In the genomic region with DNA sequence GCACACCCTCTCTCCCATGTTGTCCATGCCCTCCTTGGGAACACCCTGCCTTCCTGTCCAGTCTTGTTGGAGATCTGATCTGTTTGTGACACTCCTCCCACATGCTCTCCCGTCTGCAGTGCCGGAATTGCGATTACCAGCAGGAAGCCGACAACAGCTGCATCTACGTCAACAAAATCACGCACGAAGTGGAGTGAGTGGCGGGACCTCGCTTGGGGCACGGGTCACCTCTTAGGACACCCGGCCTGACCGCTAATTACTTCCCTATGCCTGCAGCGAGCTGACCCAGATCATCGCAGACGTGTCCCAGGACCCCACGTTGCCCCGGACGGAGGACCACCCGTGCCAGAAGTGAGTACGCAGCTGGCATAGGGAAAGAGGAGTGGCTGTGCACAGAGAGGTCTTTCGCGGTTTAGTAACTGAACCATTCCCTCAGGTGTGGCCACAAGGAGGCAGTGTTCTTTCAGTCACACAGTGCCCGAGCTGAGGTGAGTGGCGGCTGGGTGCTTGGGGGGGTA, we compare ENCODE assay signal across 7 mouse cellular contexts. TPM values are rescaled to one million over a fixed set of nuclear protein-coding genes. Genes with fewer than 3 reads are reported as not detected.
DNase-seq lines count a peak whose midpoint lies in the region; ATAC-seq lines count a peak whose summit lies in the region.

No protein-coding gene starts in this region.

- peak; percentile 27 for ATAC-seq in hindbrain, embryonic 11.5 days (ENCODE audit: low FRiP score)

- H3K36me3 ChIP-seq in hindbrain, embryonic 11.5 days (ENCODE audit: control insufficient read depth, insufficient read depth, low read length), result no peaks in the 10 kb centered on the region
- H3K36me3 ChIP-seq in megakaryocyte, embryonic 14.5 days (replicated peaks; ENCODE audit: low read length), result peaks cover 50% of the 10 kb centered on the region

- peak overlapping the region; percentile 65 for H3K4me2 ChIP-seq in hindbrain, embryonic 11.5 days (replicated peaks; ENCODE audit: low read depth, low read length)

- WGBS in hindbrain, embryonic 11.5 days, result 7% methylated on average over 24 of the region's 24 CpGs

- H3K4me1 ChIP-seq in brown adipose tissue, adult 24 weeks (ENCODE audit: control insufficient read depth, insufficient read depth, insufficient read length, low read length), result peaks cover 2% of the 10 kb centered on the region; the same call in 1 of the 2 replicates
- H3K4me1 ChIP-seq in hindbrain, embryonic 11.5 days (replicated peaks; ENCODE audit: control insufficient read depth, insufficient read depth, low read length), result peaks cover 5% of the 10 kb centered on the region
- H3K4me1 ChIP-seq in megakaryocyte, embryonic 14.5 days, result peaks cover 32% of the 10 kb centered on the region

- peak overlapping the region; percentile 81 for H3K27ac ChIP-seq in brown adipose tissue, adult 24 weeks (replicated peaks; ENCODE audit: low read depth, low read length)
- H3K27ac ChIP-seq in hindbrain, embryonic 11.5 days (ENCODE audit: low read depth, low read length), result peak overlapping the region; percentile 87

- peak overlapping the region; percentile 83 for H3K4me3 ChIP-seq in brown adipose tissue, adult 24 weeks (ENCODE audit: insufficient read depth, low read depth, low read length)
- peak overlapping the region; percentile 80 for H3K4me3 ChIP-seq in hindbrain, embryonic 11.5 days (ENCODE audit: low read depth, low read length)
- H3K4me3 ChIP-seq in megakaryocyte, embryonic 14.5 days (replicated peaks), result peak overlapping the region; percentile 100

- H3K9ac ChIP-seq in hindbrain, embryonic 11.5 days (ENCODE audit: low read depth, low read length), result peak overlapping the region; percentile 59

- H3K27me3 ChIP-seq in hindbrain, embryonic 11.5 days (ENCODE audit: control insufficient read depth, insufficient read depth, low read length), result no peaks in the 10 kb centered on the region
- no peaks in the 10 kb centered on the region for H3K27me3 ChIP-seq in megakaryocyte, embryonic 14.5 days (replicated peaks)

- DNase-seq in R1 (ENCODE audit: low read depth, low spot score), result peak; percentile 89
- DNase-seq in fibroblast of lung, adult 2 months (ENCODE audit: low read depth), result peak; percentile 33
- DNase-seq in hindbrain, embryonic 11.5 days (ENCODE audit: low spot score), result peak; percentile 69
- DNase-seq in layer of hippocampus, postnatal 25 days (ENCODE audit: extremely low spot score in 1 of 2, low spot score in 1 of 2), result peak; percentile 15 to 49
- peak; percentile 29 for DNase-seq in skeletal muscle tissue, adult 2 months (ENCODE audit: low read depth, low spot score)

- H3K9me3 ChIP-seq in hindbrain, embryonic 11.5 days (ENCODE audit: control insufficient read depth, low read length), result no peaks in the 10 kb centered on the region
- peaks cover 6% of the 10 kb centered on the region; the same call in 1 of the 2 replicates for H3K9me3 ChIP-seq in megakaryocyte, embryonic 14.5 days

RNA-seq across cellular contexts. Expression of gene Tbcb, which starts 0.6 kb away (rescaled TPM):
- polyA plus RNA-seq in brown adipose tissue, adult 24 weeks (2012; ENCODE audit: insufficient read depth, insufficient read length, missing spikeins), result 62.8 and 71.2 TPM in 2 replicates
- polyA plus RNA-seq in hindbrain, embryonic 11.5 days (2014; fragmentation: Nextera tagmentation; extraction: Ambion mirVana), result 278 and 293 TPM in 2 replicates
- total RNA-seq in layer of hippocampus, postnatal 25 days (2021), result 100 to 1,000 TPM; 115 to 136 TPM
- polyA plus RNA-seq in megakaryocyte, embryonic 14.5 days (2012; ENCODE audit: insufficient read depth, low replicate concordance), result 21.7 and 73.2 TPM in 2 replicates

RNA-seq across cellular contexts. Expression of gene Polr2i, which starts 0.9 kb away (rescaled TPM):
- 93.0 and 113 TPM in 2 replicates for polyA plus RNA-seq in brown adipose tissue, adult 24 weeks (2012; ENCODE audit: insufficient read depth, insufficient read length, missing spikeins)
- polyA plus RNA-seq in hindbrain, embryonic 11.5 days (2014; fragmentation: Nextera tagmentation; extraction: Ambion mirVana), result 171 and 176 TPM in 2 replicates
- 10 to 100 TPM; 60.0 to 64.5 TPM for total RNA-seq in layer of hippocampus, postnatal 25 days (2021)
- polyA plus RNA-seq in megakaryocyte, embryonic 14.5 days (2012; ENCODE audit: insufficient read depth, low replicate concordance), result 13.7 and 67.3 TPM in 2 replicates

RNA-seq across cellular contexts. Expression of gene Ovol3, which starts 2.8 kb away (rescaled TPM):
- not detected in 2 replicates for polyA plus RNA-seq in brown adipose tissue, adult 24 weeks (2012; ENCODE audit: insufficient read depth, insufficient read length, missing spikeins)
- not detected in 2 replicates for polyA plus RNA-seq in hindbrain, embryonic 11.5 days (2014; fragmentation: Nextera tagmentation; extraction: Ambion mirVana)
- total RNA-seq in layer of hippocampus, postnatal 25 days (2021), result not detected
- polyA plus RNA-seq in megakaryocyte, embryonic 14.5 days (2012; ENCODE audit: insufficient read depth, low replicate concordance), result not detected in 2 replicates

RNA-seq across cellular contexts. Expression of gene Capns1, which starts 34.1 kb away (rescaled TPM):
- 549 and 708 TPM in 2 replicates for polyA plus RNA-seq in brown adipose tissue, adult 24 weeks (2012; ENCODE audit: insufficient read depth, insufficient read length, missing spikeins)
- 56.3 and 64.0 TPM in 2 replicates for polyA plus RNA-seq in hindbrain, embryonic 11.5 days (2014; fragmentation: Nextera tagmentation; extraction: Ambion mirVana)
- 100 to 1,000 TPM; 206 to 218 TPM for total RNA-seq in layer of hippocampus, postnatal 25 days (2021)
- 122 and 208 TPM in 2 replicates for polyA plus RNA-seq in megakaryocyte, embryonic 14.5 days (2012; ENCODE audit: insufficient read depth, low replicate concordance)

RNA-seq across cellular contexts. Expression of gene Thap8, which starts 47.2 kb away (rescaled TPM):
- 0.83 TPM in 1 of 2 replicates, not detected in the other for polyA plus RNA-seq in brown adipose tissue, adult 24 weeks (2012; ENCODE audit: insufficient read depth, insufficient read length, missing spikeins)
- 0.25 and 0.32 TPM in 2 replicates for polyA plus RNA-seq in hindbrain, embryonic 11.5 days (2014; fragmentation: Nextera tagmentation; extraction: Ambion mirVana)
- total RNA-seq in layer of hippocampus, postnatal 25 days (2021), result under 1 TPM; 0.22 to 0.73 TPM
- polyA plus RNA-seq in megakaryocyte, embryonic 14.5 days (2012; ENCODE audit: insufficient read depth, low replicate concordance), result not detected in 2 replicates

Comparison
In these comparisons a context has a peak if more than half of its experiments do, and no peak if none do; other contexts are left out.
1. Peak in every context shown above with its lines: DNase-seq, ATAC-seq, H3K4me3 ChIP-seq and H3K27ac ChIP-seq.
2. DNase-seq: peak in every context shown above with its lines; median percentile 89 in R1; 69 in hindbrain, embryonic 11.5 days; 33 in fibroblast of lung, adult 2 months; 32 in layer of hippocampus, postnatal 25 days; 29 in skeletal muscle tissue, adult 2 months.